Mouse (Mus musculus) heart, embryonic 11.5 days (tissue): ENCODE results near the gene Fis1. TPM values are rescaled to one million over a fixed set of nuclear protein-coding genes. Genes with fewer than 3 reads are reported as not detected.

ENCODE experiments used
- ATAC-seq: fragments of 200-750 bp; cut with Nextera tagmentation; replicated peaks from 2 replicates; pipeline ENCODE4 v1.8.0; 2017; ENCODE audit warnings: moderate library complexity; ENCODE audit not compliant: insufficient number of reproducible peaks, low FRiP score, low TSS enrichment
- H3K27ac ChIP-seq: fragments of 300-500 bp; sonication (generic); 2 replicates; pipeline ENCODE4 v1.5.1; 2014; ENCODE audit warnings: mild to moderate bottlenecking, low read depth, low read length
- H3K27me3 ChIP-seq: fragments of 300-500 bp; sonication (generic); 2 replicates; pipeline ENCODE4 v1.6.1; 2014; ENCODE audit warnings: mild to moderate bottlenecking, low read length, mixed read lengths; ENCODE audit not compliant: control insufficient read depth, insufficient read depth
- H3K36me3 ChIP-seq: fragments of 300-500 bp; sonication (generic); 2 replicates; pipeline ENCODE4 v1.6.1; 2014; ENCODE audit warnings: mild to moderate bottlenecking, low read length, moderate library complexity, mixed read lengths; ENCODE audit not compliant: control insufficient read depth, insufficient read depth
- H3K4me1 ChIP-seq: fragments of 300-500 bp; sonication (generic); 2 replicates; pipeline ENCODE4 v1.6.1; 2014; ENCODE audit warnings: low read length; ENCODE audit not compliant: control insufficient read depth, insufficient read depth
- H3K4me2 ChIP-seq: fragments of 300-500 bp; sonication (generic); 2 replicates; pipeline ENCODE4 v1.6.1; 2014; ENCODE audit warnings: mild to moderate bottlenecking, moderate library complexity
- H3K4me3 ChIP-seq: fragments of 300-500 bp; sonication (generic); 2 replicates; pipeline ENCODE4 v1.5.1; 2014; ENCODE audit warnings: low read depth, low read length
- H3K9ac ChIP-seq: fragments of 300-500 bp; sonication (generic); 2 replicates; pipeline ENCODE4 v1.6.1; 2014; ENCODE audit warnings: mild to moderate bottlenecking, low read depth, low read length, moderate library complexity
- H3K9me3 ChIP-seq: fragments of 300-500 bp; sonication (generic); replicated peaks from 2 replicates; pipeline ENCODE4 v1.6.1; 2016; ENCODE audit warnings: low read length; ENCODE audit not compliant: control insufficient read depth
- WGBS: fragments of 180-500 bp; shearing (Covaris S2); extraction: QIAGEN DNeasy Blood & Tissue Kit; methylation state at CpG from one replicate; pipeline ENCODE4 v1.1.7; 2014; ENCODE audit not compliant: insufficient replicate concordance; 5-methylcytosine and 5-hydroxymethylcytosine counted together
- polyA plus RNA-seq: library from polyadenylated mRNA; unstranded; fragments of >200 nt; fragmentation: Nextera tagmentation; extraction: Ambion mirVana; gene quantifications from 2 replicates; pipeline ENCODE4 v1.2.1, GENCODE M21; 2014

Gene Fis1
- polyA plus RNA-seq, 1 experiment from 2014 or later: 286 TPM

- peaks cover 21% of the 10 kb centered on the region for H3K36me3 ChIP-seq
Observed at GRCm38 (mm10) chr5:136987138-136987933, 34.3 kb downstream of the Fis1 start.

GRCm38 (mm10) chr5:136987934-136988271, 34.8 kb downstream of the Fis1 start, which contains the start of gene Znhit1:
Znhit1 (minus strand) TSS chr5:136988021.
- H3K27me3 ChIP-seq: no peaks in the 10 kb centered on the region
- peaks cover 24% of the 10 kb centered on the region for H3K36me3 ChIP-seq
- 14% methylated on average over 12 of the region's 12 CpGs for WGBS
- peak within 1 kb of the TSS; percentile 85 for H3K9ac ChIP-seq
- no peak for ATAC-seq
- no peaks in the 10 kb centered on the region for H3K9me3 ChIP-seq
- peak within 1 kb of the TSS; percentile 94 for H3K27ac ChIP-seq
- peak within 1 kb of the TSS; percentile 82 for H3K4me3 ChIP-seq
- peaks cover 12% of the 10 kb centered on the region; the same call in 1 of the 2 replicates for H3K4me1 ChIP-seq
- H3K4me2 ChIP-seq: peak within 1 kb of the TSS; percentile 98

More at GRCm38 (mm10) chr5:136987138-136987933, 34.3 kb downstream of the Fis1 start:
- H3K9ac ChIP-seq: peak overlapping the region; percentile 85
- peak overlapping the region; percentile 98 for H3K4me2 ChIP-seq
- H3K9me3 ChIP-seq: no peaks in the 10 kb centered on the region
- ATAC-seq: peak; percentile 66
- H3K4me1 ChIP-seq: peaks cover 12% of the 10 kb centered on the region; the same call in 1 of the 2 replicates
- WGBS: under 1% methylated on average over 67 of the region's 67 CpGs
- peak overlapping the region; percentile 94 for H3K27ac ChIP-seq
- H3K4me3 ChIP-seq: peak overlapping the region; percentile 82
- no peaks in the 10 kb centered on the region for H3K27me3 ChIP-seq

- peak overlapping the region; percentile 98 for H3K4me2 ChIP-seq
- H3K4me1 ChIP-seq: peaks cover 12% of the 10 kb centered on the region; the same call in 1 of the 2 replicates
- peak overlapping the region; percentile 85 for H3K9ac ChIP-seq
- WGBS: 69% methylated on average over 7 of the region's 7 CpGs
- peak overlapping the region; percentile 82 for H3K4me3 ChIP-seq
- peaks cover 26% of the 10 kb centered on the region for H3K36me3 ChIP-seq
- no peaks in the 10 kb centered on the region for H3K27me3 ChIP-seq
- no peak for ATAC-seq
- H3K9me3 ChIP-seq: no peaks in the 10 kb centered on the region
- H3K27ac ChIP-seq: 0 out of 2 replicates have a peak overlapping the region, but pooled peaks have one; percentile 22
Observed at GRCm38 (mm10) chr5:136988420-136988819, 35.3 kb downstream of the Fis1 start.

- H3K27me3 ChIP-seq: no peaks in the 10 kb centered on the region
- H3K9ac ChIP-seq: no peak overlapping the region
- peaks cover 40% of the 10 kb centered on the region for H3K36me3 ChIP-seq
- no peak for ATAC-seq
- 79% methylated on average over 6 of the region's 6 CpGs for WGBS
- H3K9me3 ChIP-seq: no peaks in the 10 kb centered on the region
- H3K27ac ChIP-seq: no peak overlapping the region
- H3K4me2 ChIP-seq: no peak overlapping the region
- H3K4me1 ChIP-seq: peaks cover 12% of the 10 kb centered on the region; the same call in 1 of the 2 replicates
- H3K4me3 ChIP-seq: no peak overlapping the region
Observed at GRCm38 (mm10) chr5:136989801-136990200, 36.7 kb downstream of the Fis1 start.

GRCm38 (mm10) chr5:136999449-136999848, 46.4 kb downstream of the Fis1 start:
- Histone ChIP-seq H3K36me3 (peaks cover 14% of the 10 kb centered on the region), H3K9me3 (no peaks in the 10 kb centered on the region), H3K4me3 (no peak overlapping the region), H3K9ac (no peak overlapping the region), H3K4me1 (0 out of 2 replicates have a peak, but pooled peaks cover 6% of the 10 kb centered on the region), H3K4me2 (no peak overlapping the region), H3K27ac (no peak overlapping the region), H3K27me3 (no peaks in the 10 kb centered on the region)
- no peak for ATAC-seq
- 68% methylated on average over 4 of the region's 5 CpGs for WGBS

GRCm38 (mm10) chr5:137000612-137001011, 47.5 kb downstream of the Fis1 start:
- Histone ChIP-seq H3K4me3 (no peak overlapping the region), H3K4me2 (no peak overlapping the region), H3K4me1 (0 out of 2 replicates have a peak, but pooled peaks cover 6% of the 10 kb centered on the region), H3K9ac (no peak overlapping the region), H3K27ac (no peak overlapping the region), H3K9me3 (no peaks in the 10 kb centered on the region), H3K27me3 (no peaks in the 10 kb centered on the region), H3K36me3 (peaks cover 2% of the 10 kb centered on the region)
- WGBS: 70% methylated on average over 2 of the region's 2 CpGs
- ATAC-seq: no peak

- H3K4me3 ChIP-seq: no peak overlapping the region
- no peak overlapping the region for H3K9ac ChIP-seq
- no peak overlapping the region for H3K27ac ChIP-seq
- no peaks in the 10 kb centered on the region for H3K9me3 ChIP-seq
- H3K4me1 ChIP-seq: no peaks in the 10 kb centered on the region
- WGBS: 43% methylated on average over 8 of the region's 8 CpGs
- peaks cover 4% of the 10 kb centered on the region; the same call in 1 of the 2 replicates for H3K27me3 ChIP-seq
- H3K4me2 ChIP-seq: no peak overlapping the region
- ATAC-seq: no peak
- H3K36me3 ChIP-seq: no peaks in the 10 kb centered on the region
Observed at GRCm38 (mm10) chr5:137007276-137007675, 54.2 kb downstream of the Fis1 start.

GRCm38 (mm10) chr5:137009988-137010387, 56.9 kb downstream of the Fis1 start:
- WGBS: 33% methylated on average over 3 of the region's 3 CpGs
- Histone ChIP-seq H3K36me3 (no peaks in the 10 kb centered on the region), H3K9me3 (no peaks in the 10 kb centered on the region; the same call in 1 of the 2 replicates), H3K27me3 (peaks cover 7% of the 10 kb centered on the region; the same call in 1 of the 2 replicates), H3K9ac (no peak overlapping the region), H3K4me1 (no peaks in the 10 kb centered on the region), H3K4me2 (no peak overlapping the region), H3K4me3 (no peak overlapping the region), H3K27ac (no peak overlapping the region)
- ATAC-seq: no peak
